Mouse (Mus musculus): ENCODE results near the gene Ankrd10. TPM values are rescaled to one million over a fixed set of nuclear protein-coding genes. Genes with fewer than 3 reads are reported as not detected.
"Not testable (repeated sequence)": the region's sequence is repeated elsewhere in the genome, so short reads cannot be mapped to it uniquely, and the experiment has no call there.

The Ankrd10 gene
- total RNA-seq, 2 experiments from 2014 or later, result 18.0 to 19.9 TPM

GRCm38 (mm10) chr8:11614126-11614835, 21.3 kb downstream of the Ankrd10 start:
- no peak for DNase-seq

- no peak for DNase-seq
Observed at GRCm38 (mm10) chr8:11608848-11609247, 26.7 kb downstream of the Ankrd10 start.

- peak; percentile 31 for DNase-seq
Observed at GRCm38 (mm10) chr8:11602006-11602680, 33.4 kb downstream of the Ankrd10 start.

GRCm38 (mm10) chr8:11600301-11600951, 35.1 kb downstream of the Ankrd10 start:
- no peak for DNase-seq

- no peak for DNase-seq
Observed at GRCm38 (mm10) chr8:11593222-11593884, 42.2 kb downstream of the Ankrd10 start.

GRCm38 (mm10) chr8:11592296-11592695, 43.3 kb downstream of the Ankrd10 start:
- no peak for DNase-seq

- no peak for DNase-seq
Observed at GRCm38 (mm10) chr8:11591837-11592236, 43.7 kb downstream of the Ankrd10 start.

GRCm38 (mm10) chr8:11586374-11586745, 49.2 kb downstream of the Ankrd10 start:
- DNase-seq, result no peak

- no peak for DNase-seq
Observed at GRCm38 (mm10) chr8:11585513-11586373, 49.8 kb downstream of the Ankrd10 start.

- DNase-seq, result no peak
Observed at GRCm38 (mm10) chr8:11575604-11576384, 59.8 kb downstream of the Ankrd10 start.

- no peak for DNase-seq
Observed at GRCm38 (mm10) chr8:11574911-11575603, 60.5 kb downstream of the Ankrd10 start.

GRCm38 (mm10) chr8:11572428-11572827, 63.1 kb downstream of the Ankrd10 start:
- no peak for DNase-seq

- no peak for DNase-seq
Observed at GRCm38 (mm10) chr8:11571950-11572349, 63.6 kb downstream of the Ankrd10 start.

GRCm38 (mm10) chr8:11570742-11571141, 64.8 kb downstream of the Ankrd10 start:
- DNase-seq, result no peak

- DNase-seq, result no peak
Observed at GRCm38 (mm10) chr8:11569260-11570097, 66.1 kb downstream of the Ankrd10 start.

GRCm38 (mm10) chr8:11568193-11568592, 67.4 kb downstream of the Ankrd10 start:
- not testable (repeated sequence) for DNase-seq

- DNase-seq, result no peak
Observed at GRCm38 (mm10) chr8:11564721-11565120, 70.8 kb downstream of the Ankrd10 start.

- no peak for DNase-seq
Observed at GRCm38 (mm10) chr8:11564236-11564635, 71.3 kb downstream of the Ankrd10 start.

All from gastrocnemius, postnatal 25 days (tissue).